Mouse (Mus musculus): Measurements from ENCODE around the gene Tbx3. TPM values are rescaled to one million over a fixed set of nuclear protein-coding genes. Genes with fewer than 3 reads are reported as not detected.

The Tbx3 gene
- polyA plus RNA-seq, 1 experiment from 2014 or later: 30.6 TPM

- Histone ChIP-seq H3K9ac (ENCODE audit: low read depth, low read length) (no peak overlapping the region), H3K4me2 (replicated peaks; ENCODE audit: low read depth) (peak overlapping the region; percentile 63), H3K27ac (ENCODE audit: low read depth, low read length) (no peak overlapping the region), H3K4me1 (replicated peaks; ENCODE audit: control insufficient read depth, insufficient read depth, low read length) (no peaks in the 10 kb centered on the region; the same call in 1 of the 2 replicates), H3K27me3 (replicated peaks; ENCODE audit: control insufficient read depth, insufficient read depth, low read length) (peaks cover 14% of the 10 kb centered on the region), H3K9me3 (ENCODE audit: control insufficient read depth) (no peaks in the 10 kb centered on the region), H3K4me3 (ENCODE audit: low read depth, low read length) (no peak overlapping the region), H3K36me3 (ENCODE audit: control insufficient read depth, insufficient read depth) (peaks cover 12% of the 10 kb centered on the region)
- 34% methylated on average over 36 of the region's 36 CpGs for WGBS
- TF ChIP-seq CTCF (IDR thresholded peaks at IDR 0.05; ENCODE audit: low read depth): no peak
- ATAC-seq: no peak
Observed at GRCm38 (mm10) chr5:119687005-119687855, 16.8 kb downstream of the Tbx3 start.

DNA sequence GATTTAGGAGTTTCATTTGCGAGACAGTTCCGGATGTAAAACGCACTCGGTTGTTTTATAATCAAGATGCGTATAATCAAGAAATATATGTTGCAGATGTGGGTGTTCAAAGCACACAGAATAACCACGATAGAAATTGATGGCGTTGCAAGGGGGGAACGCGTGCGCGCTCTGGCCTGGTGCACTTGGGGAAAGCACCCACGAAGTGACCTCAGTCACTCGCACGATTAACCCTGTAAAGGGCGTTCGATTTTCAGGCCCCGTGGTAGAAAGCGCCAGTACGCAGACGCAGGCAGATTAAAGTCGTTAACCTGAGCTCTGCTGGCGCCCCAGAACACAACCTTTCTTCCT, 17.4 kb downstream of the Tbx3 start:
- no peaks in the 10 kb centered on the region; the same call in 1 of the 2 replicates for H3K4me1 ChIP-seq (replicated peaks; ENCODE audit: control insufficient read depth, insufficient read depth, low read length)
- H3K4me3 ChIP-seq (ENCODE audit: low read depth, low read length): no peak overlapping the region
- no peak overlapping the region for H3K27ac ChIP-seq (ENCODE audit: low read depth, low read length)
- peaks cover 14% of the 10 kb centered on the region for H3K27me3 ChIP-seq (replicated peaks; ENCODE audit: control insufficient read depth, insufficient read depth, low read length)
- H3K36me3 ChIP-seq (ENCODE audit: control insufficient read depth, insufficient read depth): peaks cover 6% of the 10 kb centered on the region
- WGBS: 70% methylated on average over 22 of the region's 22 CpGs
- TF ChIP-seq CTCF (IDR thresholded peaks at IDR 0.05; ENCODE audit: low read depth): no peak
- no peaks in the 10 kb centered on the region for H3K9me3 ChIP-seq (ENCODE audit: control insufficient read depth)
- no peak for ATAC-seq
- H3K9ac ChIP-seq (ENCODE audit: low read depth, low read length): no peak overlapping the region
- H3K4me2 ChIP-seq (replicated peaks; ENCODE audit: low read depth): no peak overlapping the region

DNA sequence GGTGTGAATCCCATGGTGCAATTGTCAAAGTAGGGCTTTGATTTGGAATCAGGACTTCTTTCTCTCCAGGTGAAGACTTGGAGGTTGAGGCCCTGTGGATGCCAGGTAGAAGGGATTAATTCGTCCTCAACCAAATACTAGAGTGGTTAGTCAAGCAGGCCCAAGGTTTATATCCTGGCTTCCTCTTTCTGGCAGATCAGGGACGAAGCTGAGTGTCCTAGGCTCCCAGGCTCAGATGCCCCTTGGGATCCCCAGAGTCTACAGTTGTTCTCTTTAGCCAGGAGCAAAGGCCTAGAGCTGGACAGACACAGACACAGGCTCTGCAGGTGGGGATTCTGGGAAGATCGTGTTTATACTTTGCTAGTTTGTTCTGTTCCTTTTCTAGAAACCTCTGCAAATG, 17.8 kb downstream of the Tbx3 start:
- Histone ChIP-seq H3K27ac (ENCODE audit: low read depth, low read length) (no peak overlapping the region), H3K9ac (ENCODE audit: low read depth, low read length) (no peak overlapping the region), H3K36me3 (ENCODE audit: control insufficient read depth, insufficient read depth) (peaks cover 2% of the 10 kb centered on the region), H3K9me3 (ENCODE audit: control insufficient read depth) (no peaks in the 10 kb centered on the region), H3K4me2 (replicated peaks; ENCODE audit: low read depth) (no peak overlapping the region), H3K4me1 (replicated peaks; ENCODE audit: control insufficient read depth, insufficient read depth, low read length) (no peaks in the 10 kb centered on the region; the same call in 1 of the 2 replicates), H3K4me3 (ENCODE audit: low read depth, low read length) (no peak overlapping the region), H3K27me3 (replicated peaks; ENCODE audit: control insufficient read depth, insufficient read depth, low read length) (peaks cover 14% of the 10 kb centered on the region)
- ATAC-seq: no peak
- TF ChIP-seq CTCF (IDR thresholded peaks at IDR 0.05; ENCODE audit: low read depth): no peak
- 82% methylated on average over 3 of the region's 3 CpGs for WGBS

DNA sequence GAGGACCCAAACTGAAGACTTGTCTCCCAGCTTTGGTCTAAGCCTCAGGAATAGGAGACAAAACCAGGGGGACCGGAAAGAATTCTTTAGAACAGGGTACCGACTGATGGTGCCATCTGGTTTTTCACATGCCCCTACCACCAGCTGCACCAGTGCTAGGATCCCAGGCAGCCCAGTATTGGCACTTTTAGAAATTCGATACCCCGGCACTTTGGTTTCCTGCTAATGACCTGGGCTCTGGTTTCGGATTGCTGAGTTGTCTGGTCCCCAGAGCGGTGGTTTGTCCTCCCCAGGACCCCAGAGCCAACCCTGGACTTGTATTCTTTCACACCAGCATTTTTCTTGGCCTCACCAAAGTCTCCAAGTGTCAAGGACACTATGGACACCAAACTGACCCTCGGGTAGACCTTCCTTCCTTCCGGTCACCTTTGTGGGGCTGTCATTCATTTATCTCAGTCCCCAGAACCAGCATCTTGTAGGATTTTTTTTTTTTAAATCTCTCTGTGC, 18.5 kb downstream of the Tbx3 start:
- Histone ChIP-seq H3K4me1 (replicated peaks; ENCODE audit: control insufficient read depth, insufficient read depth, low read length) (no peaks in the 10 kb centered on the region; the same call in 1 of the 2 replicates), H3K27me3 (replicated peaks; ENCODE audit: control insufficient read depth, insufficient read depth, low read length) (peaks cover 14% of the 10 kb centered on the region), H3K4me2 (replicated peaks; ENCODE audit: low read depth) (no peak overlapping the region), H3K4me3 (ENCODE audit: low read depth, low read length) (no peak overlapping the region), H3K36me3 (ENCODE audit: control insufficient read depth, insufficient read depth) (no peaks in the 10 kb centered on the region), H3K27ac (ENCODE audit: low read depth, low read length) (no peak overlapping the region), H3K9ac (ENCODE audit: low read depth, low read length) (no peak overlapping the region), H3K9me3 (ENCODE audit: control insufficient read depth) (no peaks in the 10 kb centered on the region)
- TF ChIP-seq CTCF (IDR thresholded peaks at IDR 0.05; ENCODE audit: low read depth): no peak
- no peak for ATAC-seq
- WGBS: 71% methylated on average over 8 of the region's 8 CpGs

DNA sequence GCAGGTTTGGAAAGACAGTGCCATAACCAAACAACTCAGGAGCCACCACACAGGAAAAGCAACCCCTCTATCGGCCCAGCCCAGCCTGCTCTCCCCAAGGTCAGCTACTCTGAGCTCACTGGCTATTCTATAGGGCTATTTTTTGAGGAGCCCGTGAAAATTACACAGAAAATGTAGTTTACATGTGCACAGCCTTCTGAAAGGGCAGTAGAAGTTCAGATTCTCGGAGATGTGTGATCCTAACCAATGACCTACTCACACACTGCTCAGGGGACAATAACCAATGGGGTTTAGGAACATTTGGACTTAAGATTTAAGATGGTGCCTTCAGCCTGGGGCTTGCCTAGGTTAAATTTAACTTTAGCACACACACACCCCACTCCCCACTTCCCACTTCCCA, 19.0 kb downstream of the Tbx3 start:
- no peaks in the 10 kb centered on the region; the same call in 1 of the 2 replicates for H3K4me1 ChIP-seq (replicated peaks; ENCODE audit: control insufficient read depth, insufficient read depth, low read length)
- H3K4me2 ChIP-seq (replicated peaks; ENCODE audit: low read depth): no peak overlapping the region
- H3K4me3 ChIP-seq (ENCODE audit: low read depth, low read length): no peak overlapping the region
- no peak overlapping the region for H3K27ac ChIP-seq (ENCODE audit: low read depth, low read length)
- no peaks in the 10 kb centered on the region for H3K9me3 ChIP-seq (ENCODE audit: control insufficient read depth)
- no peak for ATAC-seq
- H3K9ac ChIP-seq (ENCODE audit: low read depth, low read length): no peak overlapping the region
- no peak for TF ChIP-seq CTCF (IDR thresholded peaks at IDR 0.05; ENCODE audit: low read depth)
- WGBS: 47% methylated on average over 3 of the region's 3 CpGs
- no peaks in the 10 kb centered on the region for H3K36me3 ChIP-seq (ENCODE audit: control insufficient read depth, insufficient read depth)
- H3K27me3 ChIP-seq (replicated peaks; ENCODE audit: control insufficient read depth, insufficient read depth, low read length): peaks cover 14% of the 10 kb centered on the region

GRCm38 (mm10) chr5:119691075-119691474, 20.6 kb downstream of the Tbx3 start:
- Histone ChIP-seq H3K27me3 (replicated peaks; ENCODE audit: control insufficient read depth, insufficient read depth, low read length) (peaks cover 14% of the 10 kb centered on the region), H3K4me3 (ENCODE audit: low read depth, low read length) (no peak overlapping the region), H3K4me1 (replicated peaks; ENCODE audit: control insufficient read depth, insufficient read depth, low read length) (no peaks in the 10 kb centered on the region; the same call in 1 of the 2 replicates), H3K4me2 (replicated peaks; ENCODE audit: low read depth) (0 out of 2 replicates have a peak overlapping the region, but pooled peaks have one; percentile 13), H3K9me3 (ENCODE audit: control insufficient read depth) (no peaks in the 10 kb centered on the region), H3K9ac (ENCODE audit: low read depth, low read length) (no peak overlapping the region), H3K27ac (ENCODE audit: low read depth, low read length) (no peak overlapping the region), H3K36me3 (ENCODE audit: control insufficient read depth, insufficient read depth) (no peaks in the 10 kb centered on the region)
- WGBS: under 1% methylated on average over 13 of the region's 13 CpGs
- TF ChIP-seq CTCF (IDR thresholded peaks at IDR 0.05; ENCODE audit: low read depth): peak; percentile 91
- ATAC-seq: no peak
